Mouse (Mus musculus) heart, postnatal 25 days (tissue): ENCODE results near the gene Mgat2. TPM values are rescaled to one million over a fixed set of nuclear protein-coding genes. Genes with fewer than 3 reads are reported as not detected.

Source experiments
- DNase-seq: peaks from one replicate; pipeline ENCODE4 v3.0.0; 2022; ENCODE audit warnings: low spot score
- intact Hi-C: fragments of 180-260 bp; cut with DNase I; formaldehyde crosslinking; loops from one replicate; pipeline ENCODE4 v1.15.1; 2025
- microRNA-seq: library from miRNA; unstranded; fragments of <30 nt; microRNA quantifications from one replicate; pipeline ENCODE4 v1.2.0, GENCODE M21; 2022
- total RNA-seq, 2 experiments: library from RNA; stranded (reverse); gene quantifications; 2 replicates each; pipeline ENCODE4 v1.2.3; 2021

The Mgat2 gene
- total RNA-seq, 2 experiments from 2014 or later: 19.6 to 20.0 TPM

DNA sequence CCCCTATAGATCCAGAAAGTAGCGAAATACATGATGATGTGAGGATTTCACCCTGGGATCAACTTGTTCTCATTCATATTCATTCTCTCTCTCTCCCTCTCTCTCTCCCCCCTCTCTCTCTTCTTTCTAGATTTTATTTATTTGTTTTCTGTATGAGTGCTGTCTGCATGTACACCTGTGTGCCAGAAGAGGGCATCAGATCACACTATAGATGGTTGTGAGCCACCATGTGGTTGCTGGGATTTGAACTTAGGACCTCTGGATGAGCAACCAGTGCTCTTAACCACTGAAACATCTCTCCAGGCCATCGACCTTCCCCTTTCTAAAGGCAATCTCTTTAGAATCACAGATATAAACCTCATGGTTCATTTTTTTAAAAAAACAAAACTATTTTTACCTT lies 24.6 kb downstream of the Mgat2 start:
- no peak for DNase-seq
- intact Hi-C loops: no loop called here

GRCm38 (mm10) chr12:69210056-69210979 lies 26.4 kb downstream of the Mgat2 start:
- no peak for DNase-seq
- intact Hi-C loops: no loop called here

DNA sequence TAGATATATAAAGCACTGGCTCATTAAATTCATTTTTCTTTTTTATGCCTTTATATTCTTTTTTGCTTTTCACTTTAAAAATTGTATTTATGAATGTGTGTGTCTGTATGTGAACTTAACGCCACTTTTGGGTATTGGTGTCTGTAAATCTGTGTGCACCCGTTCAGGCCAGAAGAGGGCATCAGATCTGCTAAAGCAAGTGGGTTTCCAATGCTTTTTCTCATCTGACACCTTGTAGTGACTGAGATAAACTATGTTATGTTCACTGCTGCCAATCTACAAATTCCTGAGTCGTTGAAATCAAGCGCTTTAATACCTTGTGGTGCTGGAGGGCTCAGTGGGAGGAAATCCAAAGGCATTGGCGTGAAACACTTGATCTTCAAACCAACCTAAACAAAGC lies 27.1 kb downstream of the Mgat2 start:
- intact Hi-C loops: no loop called here
- DNase-seq: no peak

GRCm38 (mm10) chr12:69213186-69213777 lies 29.3 kb downstream of the Mgat2 start:
- no peak for DNase-seq
- intact Hi-C loops: no loop called here

DNA sequence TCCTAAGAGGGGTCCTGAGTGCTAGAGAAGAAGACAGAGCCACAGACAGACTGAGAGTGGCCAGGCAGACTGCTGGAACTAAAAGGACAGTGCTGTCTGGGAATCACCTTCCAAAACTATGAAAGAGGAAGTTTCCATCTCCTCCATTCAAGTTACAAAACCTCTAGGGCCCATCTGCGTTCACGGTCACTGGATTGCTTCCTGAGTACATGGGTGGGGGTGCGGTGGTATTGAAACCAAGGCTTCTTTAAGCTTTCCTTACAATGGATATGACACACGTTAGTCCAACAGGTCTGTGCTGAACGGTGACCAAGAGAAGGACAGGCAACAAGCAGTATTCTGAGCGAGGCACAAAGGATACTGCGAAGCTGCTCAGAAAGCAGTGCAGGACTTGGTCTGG lies 30.4 kb downstream of the Mgat2 start:
- DNase-seq: no peak
- intact Hi-C loops: no loop called here

GRCm38 (mm10) chr12:69215000-69215785 lies 31.2 kb downstream of the Mgat2 start:
- intact Hi-C loops: no loop called here
- peak; percentile 44 for DNase-seq

DNA sequence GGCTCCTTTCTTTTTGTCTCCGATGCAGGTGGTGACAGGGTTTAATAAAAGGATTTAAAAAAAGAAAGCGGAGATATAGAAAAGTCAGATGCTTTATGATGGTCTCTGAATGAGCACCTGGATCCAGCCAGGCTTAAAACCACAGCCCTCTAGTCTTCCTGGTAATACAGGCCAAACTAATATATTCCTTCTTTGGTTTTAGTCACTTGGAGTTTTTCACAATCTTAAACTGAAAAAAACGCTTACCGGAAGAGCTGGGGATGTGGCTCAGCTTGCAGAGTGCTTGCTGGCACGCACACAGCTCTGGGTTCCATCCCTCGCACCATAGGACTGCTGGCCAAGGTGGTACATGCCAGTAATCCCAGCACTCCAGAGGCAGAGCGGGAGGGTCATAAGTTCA lies 32.6 kb downstream of the Mgat2 start:
- intact Hi-C loops: no loop called here
- no peak for DNase-seq

DNA sequence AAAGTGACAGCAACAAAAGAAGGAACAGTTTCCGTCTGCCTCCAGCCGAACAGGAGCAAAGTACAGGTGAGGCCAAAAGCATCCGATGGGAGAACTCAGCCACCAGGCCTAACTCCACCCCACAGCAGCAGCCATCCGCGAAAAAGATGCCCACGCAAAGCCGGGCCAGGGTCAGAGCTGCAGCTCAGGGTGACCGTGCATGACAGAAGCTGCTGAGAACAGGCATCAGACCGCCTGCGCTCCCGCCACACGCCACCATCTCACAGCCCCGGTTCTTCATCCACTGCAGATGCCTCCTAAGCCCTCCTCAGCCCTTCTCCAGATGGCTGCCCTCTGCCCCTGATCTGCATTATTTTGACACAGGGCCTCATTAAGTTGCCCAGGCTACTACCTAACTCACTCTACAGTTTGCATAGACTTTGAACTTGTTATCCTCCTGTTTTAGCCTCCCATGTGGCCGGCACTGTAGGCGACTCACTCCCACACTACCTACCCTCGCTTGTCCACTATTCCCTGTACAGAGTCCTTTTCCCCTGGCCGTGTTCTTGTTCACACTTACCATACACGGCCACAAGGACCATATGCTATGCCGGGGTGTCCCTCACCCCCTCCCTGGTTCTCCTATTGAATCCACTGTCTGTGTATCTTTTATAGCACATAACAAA lies 36.8 kb downstream of the Mgat2 start:
- intact Hi-C loops: no loop called here
- no peak for DNase-seq

GRCm38 (mm10) chr12:69227776-69228466 lies 44.0 kb downstream of the Mgat2 start, which contains the start of gene Pole2:
TSS of gene Pole2 (minus strand) at chr12:69228195.
- DNase-seq: peak; percentile 78
- intact Hi-C loops: loop anchor here (5.0 kb wide), 1 partner anchor 69 kb away; the partner anchor contains the start of gene Klhdc2

GRCm38 (mm10) chr12:69229251-69229650 lies 45.3 kb downstream of the Mgat2 start:
- no peak for DNase-seq
- intact Hi-C loops: loop anchor here (5.0 kb wide), 1 partner anchor 68 kb away; the partner anchor contains the start of gene Klhdc2

DNA sequence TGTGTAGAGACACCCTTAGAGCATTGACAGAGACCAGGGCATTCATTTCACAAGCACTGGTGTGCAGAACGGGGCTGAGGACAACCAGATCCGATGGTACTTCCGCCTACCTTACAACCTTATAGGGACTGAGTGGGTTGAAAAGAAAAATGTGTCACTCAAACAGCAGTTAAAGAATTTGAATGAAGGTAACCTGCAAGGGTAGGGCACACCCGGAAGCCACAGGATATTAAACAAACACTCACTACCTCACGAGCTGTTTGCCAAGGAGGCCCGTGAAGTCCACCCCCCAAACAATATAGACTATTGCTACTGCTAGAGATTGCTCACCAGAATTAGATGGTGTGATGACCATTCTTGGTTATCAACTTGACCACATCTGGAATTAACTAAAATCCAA lies 51.8 kb downstream of the Mgat2 start:
- intact Hi-C loops: no loop called here
- no peak for DNase-seq

Small RNAs within 50 kb of the gene (microRNA-seq; reads per million reads assigned to microRNA genes)
- gene Gm47287 (not detected), gene Gm47295 (1.4 reads per million)

Other genes with a start within 250 kb of the Mgat2 start
- gene Rps29, start 25.0 kb upstream of the Mgat2 start, total RNA-seq: 1,000 to 10,000 TPM; 1,352 to 1,376 TPM
- under 1 TPM in 1 of 2 experiments, not detected in 1; 0.88 TPM for gene Lrr1, start 15.3 kb upstream of the Mgat2 start, total RNA-seq
- 100 to 1,000 TPM; 224 to 242 TPM for gene Rpl36al, start 74 bp upstream of the Mgat2 start, total RNA-seq
- gene Gm49383, start 12.9 kb downstream of the Mgat2 start, total RNA-seq: 1 to 10 TPM; 2.6 to 4.5 TPM
- gene Dnaaf2, start 14.3 kb downstream of the Mgat2 start, total RNA-seq: under 1 TPM; 0.34 to 0.56 TPM
- gene Gm49384, start 20.1 kb downstream of the Mgat2 start, total RNA-seq: 1 to 10 TPM; 2.3 to 3.7 TPM
- 1 to 10 TPM in 1 of 2 experiments, under 1 TPM in 1; 0.98 to 1.2 TPM for gene Pole2, start 44.0 kb downstream of the Mgat2 start, total RNA-seq
- gene Klhdc1, start 57.0 kb downstream of the Mgat2 start, total RNA-seq: 10 to 100 TPM; 26.5 to 28.7 TPM
- gene Klhdc2, start 112.5 kb downstream of the Mgat2 start, total RNA-seq: 100 to 1,000 TPM; 103 to 105 TPM
- gene Nemf, start 173.0 kb downstream of the Mgat2 start, total RNA-seq: 10 to 100 TPM; 24.0 to 24.4 TPM
- gene Arf6, start 188.0 kb downstream of the Mgat2 start, total RNA-seq: 10 to 100 TPM; 40.5 to 43.7 TPM
- under 1 TPM; 0.60 to 0.61 TPM for gene Gm9887, start 188.3 kb downstream of the Mgat2 start, total RNA-seq